Mouse (Mus musculus): ENCODE results near the gene Pygl. TPM values are rescaled to one million over a fixed set of nuclear protein-coding genes. Genes with fewer than 3 reads are reported as not detected.
A peak's percentile ranks its signal among the peaks of the same experiment; 100 is the strongest.
"Not testable (repeated sequence)": the region's sequence is repeated elsewhere in the genome, so short reads cannot be mapped to it uniquely, and the experiment has no call there.

Pygl gene
- total and polyA plus RNA-seq, 3 experiments = 58.7 to 157 (median 94.6) TPM

DNA sequence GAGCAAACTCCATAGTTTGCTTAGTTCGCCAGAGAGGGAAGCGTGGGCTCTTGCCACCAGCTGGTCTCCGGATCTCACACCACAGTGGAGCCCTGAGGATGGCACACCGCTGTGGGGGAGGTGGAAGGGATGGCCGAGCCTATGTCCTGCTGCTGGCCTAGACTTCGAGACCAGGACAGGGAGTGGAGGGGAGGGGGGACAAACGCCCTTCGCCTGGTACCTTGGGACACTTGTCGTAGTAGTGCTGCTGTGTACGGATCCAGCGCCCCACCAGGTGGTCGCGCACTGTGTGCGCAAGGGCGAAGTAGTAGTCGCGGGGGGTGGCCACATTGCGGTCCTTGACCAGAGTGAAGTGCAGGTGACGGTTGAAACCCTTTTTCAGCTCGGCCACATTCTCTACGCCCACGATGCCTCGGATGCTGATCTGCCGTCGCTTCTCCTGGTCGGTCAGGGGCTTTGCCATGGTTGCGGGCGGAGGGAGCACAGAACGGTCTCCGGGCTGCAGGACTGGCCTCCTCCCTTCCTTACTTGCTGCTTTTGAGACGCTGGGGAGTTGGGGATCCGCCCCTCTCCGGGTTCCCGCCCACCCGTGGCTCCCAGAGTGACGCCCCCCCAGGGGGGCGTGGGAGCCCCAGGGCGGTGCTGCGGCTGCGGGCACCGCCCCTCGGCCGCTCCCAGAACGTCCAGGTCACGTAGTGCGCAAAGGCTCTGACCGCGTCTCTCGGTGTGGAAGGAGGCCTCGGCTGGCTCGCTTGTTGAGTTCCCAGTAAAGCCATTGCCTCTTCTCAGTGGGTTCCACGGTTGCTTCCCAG, 4.0 kb downstream of the Pygl start:
- DNase-seq = peak; percentile 90

DNA sequence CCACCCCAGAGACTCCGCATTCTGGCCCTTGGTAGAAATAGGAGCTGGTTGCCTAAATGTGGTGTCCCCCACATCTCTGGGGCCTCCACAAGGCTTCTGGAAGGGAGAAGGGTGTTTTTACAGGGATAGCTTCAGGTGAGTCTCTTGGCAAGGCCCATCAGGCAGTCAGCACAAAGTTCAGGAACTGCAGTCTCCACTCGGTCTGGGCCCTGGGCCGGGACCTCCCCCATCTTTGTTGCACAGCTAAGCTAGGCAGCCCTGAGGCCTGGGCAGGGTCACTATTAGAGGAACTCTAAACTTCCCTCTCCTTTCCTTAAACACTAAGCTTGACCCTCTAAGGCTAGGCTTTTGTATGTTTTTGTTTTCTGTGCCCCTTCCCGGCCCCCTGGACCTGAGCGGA, 4.6 kb downstream of the Pygl start:
- DNase-seq = peak; percentile 23

GRCm38 (mm10) chr12:70223331-70223730, 8.0 kb downstream of the Pygl start:
- no peak for DNase-seq

- DNase-seq = no peak
Measured at GRCm38 (mm10) chr12:70221425-70221824, 9.9 kb downstream of the Pygl start.

DNA sequence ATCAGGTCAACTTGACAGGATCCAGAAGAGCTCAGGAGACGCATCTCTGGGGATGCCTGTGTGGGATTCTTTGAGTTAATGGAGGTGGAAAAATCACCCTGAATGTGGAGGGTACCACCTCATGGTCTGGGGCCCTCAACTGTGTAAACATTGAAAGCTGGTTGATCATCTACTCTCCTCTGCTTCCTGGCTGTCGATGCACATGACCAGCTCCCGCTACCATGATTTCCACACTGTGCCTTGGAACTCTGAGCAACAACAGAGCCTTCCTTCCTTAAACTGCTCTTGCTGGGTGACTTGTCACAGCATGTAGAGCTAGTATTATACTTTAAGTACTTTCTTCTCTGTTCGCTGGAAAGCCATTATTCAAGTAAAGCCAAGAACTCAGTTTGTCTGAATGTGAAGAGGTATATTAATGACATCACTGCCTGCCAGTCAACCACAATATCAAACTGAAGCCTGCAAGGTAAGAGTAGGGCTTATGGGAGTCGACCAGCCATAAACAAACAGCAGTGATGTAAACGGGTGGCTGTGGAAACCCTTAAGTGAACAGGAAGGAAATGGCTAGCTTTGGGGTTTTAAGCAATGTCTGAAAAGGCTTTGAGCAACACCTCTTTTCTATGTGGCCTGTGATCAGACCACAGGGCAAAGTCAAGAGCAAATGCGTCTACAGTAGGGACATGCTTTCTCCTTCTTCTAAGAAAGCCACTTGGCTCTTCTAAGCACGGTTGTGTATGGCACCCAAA, 12.3 kb downstream of the Pygl start:
- DNase-seq = no peak

- no peak for DNase-seq
Measured at GRCm38 (mm10) chr12:70216229-70216800, 15.0 kb downstream of the Pygl start.

DNA sequence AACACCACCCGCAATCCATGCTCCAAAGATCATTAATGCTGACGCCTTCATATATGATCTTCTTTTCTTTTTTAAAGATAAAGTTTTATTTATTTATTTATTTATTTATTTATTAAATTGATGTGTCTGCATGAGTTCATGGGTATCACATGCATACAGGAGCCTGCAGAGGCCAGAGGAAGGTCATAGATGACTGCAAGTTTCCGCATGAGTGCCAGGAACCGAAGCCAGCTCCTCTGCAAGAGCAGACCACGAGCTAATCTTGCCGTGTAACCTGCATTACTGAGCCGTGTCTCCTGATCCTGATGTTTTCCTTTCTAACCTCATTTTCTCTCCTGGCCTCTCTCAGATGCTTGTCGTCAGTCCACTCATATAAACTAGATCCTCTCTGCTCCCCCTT, 17.0 kb downstream of the Pygl start:
- no peak for DNase-seq

GRCm38 (mm10) chr12:70213601-70214000, 17.7 kb downstream of the Pygl start:
- no peak for DNase-seq

- no peak for DNase-seq
Measured at GRCm38 (mm10) chr12:70212501-70212900, 18.8 kb downstream of the Pygl start.

DNA sequence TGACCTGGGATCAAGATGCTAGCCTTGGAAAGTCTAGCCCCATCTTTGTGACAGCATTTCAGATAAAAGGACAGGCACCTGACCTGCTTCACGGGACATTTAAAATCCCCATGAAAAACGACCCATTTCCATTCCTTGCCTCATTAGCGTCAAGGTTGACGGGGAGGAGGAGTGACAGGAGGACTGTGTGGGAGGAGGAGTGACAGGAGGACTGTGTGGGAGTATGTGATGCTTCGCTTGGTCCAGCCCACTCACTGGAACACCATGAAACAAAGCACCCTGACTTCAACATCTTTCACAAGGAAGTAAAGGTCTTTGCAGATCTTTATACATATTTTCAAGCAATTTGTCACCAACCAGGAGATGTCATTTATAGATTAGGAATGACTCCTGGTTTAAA, 23.1 kb downstream of the Pygl start:
- no peak for DNase-seq

- peak; percentile 56 for DNase-seq
Measured at GRCm38 (mm10) chr12:70204433-70204832, 26.9 kb downstream of the Pygl start.

DNA sequence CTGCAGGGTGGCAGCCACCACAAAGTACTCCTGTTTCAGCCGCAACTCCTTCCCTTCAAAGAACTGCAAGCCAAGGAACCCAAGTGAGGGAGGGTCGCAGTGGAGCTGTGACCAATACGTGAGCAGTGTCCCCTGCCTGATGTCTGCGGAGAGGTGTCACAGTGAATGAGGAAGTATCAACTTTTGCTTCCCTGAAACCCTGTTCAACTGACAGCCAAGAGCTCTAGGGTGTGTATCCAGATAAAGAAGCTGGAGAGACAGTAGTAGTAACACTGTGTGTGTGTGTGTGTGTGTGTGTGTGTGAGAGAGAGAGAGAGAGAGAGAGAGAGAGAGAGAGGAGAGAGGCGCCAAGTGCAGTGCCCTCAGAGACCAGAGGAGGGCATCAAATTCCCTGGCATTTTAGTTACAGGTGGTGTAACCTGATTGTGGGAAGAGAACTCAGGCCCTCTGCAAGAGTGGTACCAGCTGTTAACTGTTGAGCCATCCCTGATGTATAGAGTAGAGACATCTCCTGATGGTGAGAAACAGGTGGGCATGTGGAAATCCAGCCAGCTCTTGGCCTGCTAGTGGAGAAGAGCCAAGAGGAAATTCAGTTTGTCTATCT, 29.3 kb downstream of the Pygl start:
- DNase-seq = no peak

GRCm38 (mm10) chr12:70196341-70196740, 34.9 kb downstream of the Pygl start:
- peak; percentile 67 for DNase-seq

DNA sequence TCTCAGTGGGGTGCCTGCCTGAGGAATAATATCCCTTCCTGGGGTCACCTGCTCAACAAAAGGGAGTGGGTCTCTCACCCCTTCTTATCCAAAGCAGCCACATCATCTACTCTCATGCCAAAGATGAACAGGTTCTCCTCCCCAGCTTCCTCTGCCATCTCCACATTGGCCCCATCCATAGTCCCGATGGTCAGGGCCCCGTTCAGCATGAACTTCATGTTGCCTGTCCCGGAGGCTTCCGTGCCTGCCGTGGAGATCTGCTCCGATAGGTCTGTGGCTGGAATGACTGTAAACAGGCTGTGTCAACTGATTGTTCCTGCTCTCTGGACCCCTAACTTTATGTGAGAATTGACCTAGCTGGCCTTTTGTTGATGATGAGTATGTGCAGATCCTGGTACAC, 35.9 kb downstream of the Pygl start:
- no peak for DNase-seq

DNA sequence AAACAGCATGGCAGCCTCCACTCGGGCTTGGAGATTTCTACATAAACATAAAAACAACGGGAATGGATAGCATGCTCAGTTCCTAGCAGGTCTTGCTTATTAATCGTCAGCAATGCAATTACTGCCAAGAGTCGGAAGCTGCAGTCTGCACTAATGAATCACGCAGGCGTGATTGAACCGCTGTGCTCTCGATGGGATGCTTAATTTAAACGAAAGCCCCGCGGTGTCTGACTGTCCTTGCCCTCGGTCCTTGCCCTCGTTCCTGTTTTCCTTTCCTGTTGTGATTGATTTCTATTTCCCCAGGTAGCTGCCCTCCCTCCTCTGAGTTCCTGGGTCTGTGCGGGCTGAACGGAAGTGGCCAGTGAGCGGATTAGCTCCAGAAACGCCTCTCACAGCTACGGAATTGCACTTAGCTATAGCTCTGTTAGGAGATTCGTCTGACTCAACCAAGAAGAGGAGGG, 39.0 kb downstream of the Pygl start:
- DNase-seq = peak; percentile 30

DNA sequence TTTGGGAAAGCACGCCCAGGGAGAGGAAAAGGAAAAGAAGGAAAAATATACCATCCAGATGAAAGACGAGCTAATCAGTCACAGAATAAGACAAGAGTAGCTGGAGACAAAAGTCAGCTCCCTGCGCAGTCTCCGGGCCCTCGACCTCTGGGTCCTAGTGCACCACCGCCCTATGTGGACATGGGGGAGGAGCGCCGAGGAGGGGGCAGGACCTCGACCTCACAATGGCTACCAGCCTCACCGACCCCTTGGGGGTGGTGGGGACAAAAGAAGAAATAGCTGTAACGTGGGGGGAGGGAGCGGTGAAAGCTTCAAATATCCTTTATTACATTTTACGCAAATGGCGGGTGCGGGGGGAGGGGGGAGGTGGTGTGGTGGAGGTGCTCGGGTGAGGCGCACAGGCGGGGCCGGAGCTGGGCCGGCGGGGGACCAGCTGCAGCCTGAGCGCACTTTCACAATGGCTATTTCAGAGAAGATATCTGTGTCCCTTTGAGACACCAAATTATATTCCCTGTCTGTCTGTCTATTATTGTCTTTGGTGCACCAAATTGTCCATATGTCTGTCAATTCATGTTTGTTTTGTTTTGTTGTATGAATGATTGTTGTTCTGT, 47.0 kb downstream of the Pygl start:
- no peak for DNase-seq

DNA sequence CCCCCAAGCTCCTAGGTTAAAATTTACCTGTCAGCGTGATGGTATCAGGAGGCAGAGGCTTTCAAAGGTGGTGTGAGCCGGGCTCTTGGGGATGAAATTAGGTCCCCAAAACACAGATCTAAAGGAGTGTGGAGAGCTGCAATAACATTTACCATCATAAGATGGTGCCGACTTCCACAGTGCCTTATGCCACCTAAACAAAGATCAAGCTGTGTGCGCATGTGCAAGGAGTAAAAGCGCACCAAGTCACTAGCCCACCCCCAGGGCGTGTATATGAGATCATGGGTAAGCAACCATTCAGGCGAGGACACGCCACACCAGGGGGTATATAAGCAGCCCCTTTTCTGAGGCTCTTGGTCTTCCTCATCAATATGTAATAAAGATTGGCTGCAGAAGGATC, 47.8 kb downstream of the Pygl start:
- DNase-seq = not testable (repeated sequence)

DNA sequence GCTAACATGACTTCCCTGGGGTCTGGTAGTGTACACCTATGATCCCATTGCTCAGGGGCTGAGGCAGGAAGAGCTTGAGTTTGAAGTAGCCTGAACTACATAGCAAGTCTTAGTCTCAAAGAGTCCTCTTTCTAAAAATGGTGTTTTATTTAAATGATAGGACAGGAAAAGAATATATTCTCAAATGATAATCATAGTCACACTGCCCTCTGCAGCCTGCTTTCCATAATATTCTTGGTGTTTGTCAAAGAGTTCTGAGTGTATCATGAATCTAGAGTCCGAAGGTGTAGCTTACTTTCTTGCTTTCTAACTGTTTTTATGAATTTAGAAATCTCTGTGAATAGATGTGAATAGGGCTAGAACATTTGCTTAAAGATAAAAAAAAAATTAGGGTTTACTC, 61.3 kb downstream of the Pygl start:
- no peak for DNase-seq

- no peak for DNase-seq
Measured at GRCm38 (mm10) chr12:70167950-70168349, 63.3 kb downstream of the Pygl start.

DNA sequence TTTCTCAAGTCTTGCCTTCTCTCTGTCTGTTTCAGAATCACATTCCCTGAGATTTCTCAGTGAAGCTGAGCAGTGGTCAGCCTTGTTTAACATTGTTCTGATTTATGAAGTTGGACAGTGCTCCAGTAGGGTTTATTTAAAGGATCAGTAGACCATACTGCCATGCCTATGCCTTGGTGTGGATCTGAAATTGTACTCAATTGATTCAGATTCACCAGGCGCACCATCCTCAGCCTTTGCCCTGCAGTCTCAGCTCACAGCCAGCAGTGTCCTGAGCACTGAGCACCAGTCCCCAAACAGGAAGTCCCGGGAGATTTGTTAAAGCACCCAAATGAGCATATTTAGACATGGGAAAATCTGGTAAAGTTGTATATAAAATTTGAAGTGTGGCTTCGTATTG, 66.5 kb downstream of the Pygl start:
- DNase-seq = no peak

- no peak for DNase-seq
Measured at GRCm38 (mm10) chr12:70161057-70161456, 70.2 kb downstream of the Pygl start.
